Mouse (Mus musculus) ES-Bruce4 (cell line): Measurements from ENCODE around the gene Gm11627. TPM values are rescaled to one million over a fixed set of nuclear protein-coding genes. Genes with fewer than 3 reads are reported as not detected.

Experiments
- H3K27ac ChIP-seq: 2 replicates; pipeline ENCODE4 v1.5.1; 2012; ENCODE audit warnings: low read length, inconsistent platforms; ENCODE audit not compliant: insufficient read depth
- H3K27me3 ChIP-seq: 2 replicates; pipeline ENCODE4 v1.6.1; 2012; ENCODE audit warnings: mild to moderate bottlenecking, low read length, inconsistent platforms; ENCODE audit not compliant: control insufficient read depth, poor library complexity, insufficient read depth, severe bottlenecking
- H3K36me3 ChIP-seq: 2 replicates; pipeline ENCODE4 v1.6.1; 2012; ENCODE audit warnings: inconsistent platforms, mild to moderate bottlenecking, low read length, moderate library complexity; ENCODE audit not compliant: control insufficient read depth, poor library complexity, insufficient read depth, severe bottlenecking
- H3K4me1 ChIP-seq: one replicate; pipeline ENCODE4 v1.8.1; 2011; ENCODE audit warnings: low read length; ENCODE audit not compliant: control insufficient read depth, insufficient read depth
- H3K4me3 ChIP-seq: 2 replicates; pipeline ENCODE4 v1.5.1; 2011; ENCODE audit warnings: low read depth, mild to moderate bottlenecking, low read length
- H3K9ac ChIP-seq: 2 replicates; pipeline ENCODE4 v1.6.1; 2012; ENCODE audit warnings: low read depth, mild to moderate bottlenecking, inconsistent platforms; ENCODE audit not compliant: poor library complexity, severe bottlenecking
- H3K9me3 ChIP-seq: replicated peaks from 2 replicates; pipeline ENCODE4 v1.6.1; 2012; ENCODE audit warnings: mild to moderate bottlenecking, low read length, inconsistent platforms; ENCODE audit not compliant: control insufficient read depth, poor library complexity, insufficient read depth, severe bottlenecking
- CTCF ChIP-seq: IDR thresholded peaks from one replicate; pipeline ENCODE4 v1.8.1; 2011; ENCODE audit warnings: low read depth, low read length
- EP300 ChIP-seq: IDR thresholded peaks from 2 replicates; pipeline ENCODE4 v1.6.1; 2011; ENCODE audit warnings: low read depth, low read length; ENCODE audit not compliant: insufficient read depth
- POLR2A ChIP-seq: IDR thresholded peaks from one replicate; pipeline ENCODE4 v1.8.1; 2011; ENCODE audit warnings: low read length; ENCODE audit not compliant: insufficient read depth
- polyA plus RNA-seq: library from polyadenylated mRNA; stranded (reverse); fragments of >200 nt; gene quantifications from 2 replicates; pipeline ENCODE4 v1.2.4, GENCODE M21; 2011; ENCODE audit warnings: low read depth; ENCODE audit not compliant: missing spikeins, insufficient read depth, insufficient read length

Gene Gm11627
- polyA plus RNA-seq = 3.8 and 5.3 TPM in 2 replicates

- no peaks in the 10 kb centered on the region for H3K36me3 ChIP-seq
- H3K9me3 ChIP-seq = no peaks in the 10 kb centered on the region
- H3K4me1 ChIP-seq = peaks cover 14% of the 10 kb centered on the region
- peak within 1 kb of the TSS; percentile 67 for H3K9ac ChIP-seq
- H3K27me3 ChIP-seq = no peaks in the 10 kb centered on the region
- peak within 1 kb of the TSS; percentile 86 for H3K27ac ChIP-seq
- TF ChIP-seq CTCF = no peak
- TF ChIP-seq EP300 = peak; percentile 49; the same call in 1 of the 2 replicates
- H3K4me3 ChIP-seq = peak within 1 kb of the TSS; percentile 56
These were observed at the start of gene Gm11627 for GRCm38 (mm10) chr11:102579165-102580033. TSS of gene Gm11627 (minus strand) at chr11:102579461.

- no peak for TF ChIP-seq POLR2A
- no peak for TF ChIP-seq CTCF
- Histone ChIP-seq H3K36me3 (no peaks in the 10 kb centered on the region), H3K4me1 (peaks cover 9% of the 10 kb centered on the region), H3K9ac (no peak overlapping the region), H3K9me3 (no peaks in the 10 kb centered on the region), H3K27me3 (no peaks in the 10 kb centered on the region), H3K4me3 (no peak overlapping the region), H3K27ac (no peak overlapping the region)
These were observed 49.3 kb upstream of the Gm11627 start for GRCm38 (mm10) chr11:102628529-102628928.

DNA sequence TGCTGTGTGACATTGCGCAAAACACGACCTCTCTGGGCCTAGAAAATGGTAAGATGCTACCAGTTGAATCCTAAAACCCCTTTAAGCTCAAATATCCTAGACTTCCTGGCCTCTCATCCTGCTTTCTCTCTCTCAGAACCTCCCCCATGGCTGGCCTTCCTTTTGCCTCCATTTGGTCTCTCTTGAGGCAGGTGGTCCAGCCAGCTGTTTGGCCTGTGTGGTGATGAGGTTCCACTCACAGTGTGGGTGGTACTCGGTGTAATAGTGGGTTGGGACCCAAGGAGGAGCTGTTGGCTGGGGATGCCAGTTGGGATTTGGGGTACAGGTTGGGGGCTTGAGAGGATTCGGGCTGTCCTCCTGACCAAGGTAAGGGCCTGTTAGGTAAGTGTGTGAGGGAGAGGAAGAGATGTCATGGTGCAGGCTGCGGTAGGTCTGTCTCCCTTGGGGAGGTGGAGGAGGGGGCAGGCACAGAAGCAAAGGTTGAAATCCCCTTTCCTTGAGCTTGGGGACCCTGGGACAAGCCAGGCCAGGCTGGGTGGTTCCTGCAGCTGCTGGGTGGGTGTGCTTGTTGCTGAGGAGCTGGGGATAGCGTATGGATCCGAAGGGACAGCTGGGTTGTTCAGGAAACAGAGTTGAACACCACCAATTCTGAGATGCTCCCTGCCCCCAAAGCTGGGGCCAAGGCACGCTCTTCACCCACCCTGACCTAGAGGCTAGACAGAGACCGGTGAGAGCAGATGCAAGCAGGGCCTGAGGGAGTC lies 48.1 kb upstream of the Gm11627 start:
- TF ChIP-seq POLR2A (no peak), CTCF (no peak), EP300 (no peak)
- Histone ChIP-seq H3K27me3 (no peaks in the 10 kb centered on the region), H3K36me3 (no peaks in the 10 kb centered on the region), H3K4me3 (no peak overlapping the region), H3K9ac (no peak overlapping the region), H3K4me1 (peaks cover 7% of the 10 kb centered on the region), H3K27ac (no peak overlapping the region), H3K9me3 (no peaks in the 10 kb centered on the region)

DNA sequence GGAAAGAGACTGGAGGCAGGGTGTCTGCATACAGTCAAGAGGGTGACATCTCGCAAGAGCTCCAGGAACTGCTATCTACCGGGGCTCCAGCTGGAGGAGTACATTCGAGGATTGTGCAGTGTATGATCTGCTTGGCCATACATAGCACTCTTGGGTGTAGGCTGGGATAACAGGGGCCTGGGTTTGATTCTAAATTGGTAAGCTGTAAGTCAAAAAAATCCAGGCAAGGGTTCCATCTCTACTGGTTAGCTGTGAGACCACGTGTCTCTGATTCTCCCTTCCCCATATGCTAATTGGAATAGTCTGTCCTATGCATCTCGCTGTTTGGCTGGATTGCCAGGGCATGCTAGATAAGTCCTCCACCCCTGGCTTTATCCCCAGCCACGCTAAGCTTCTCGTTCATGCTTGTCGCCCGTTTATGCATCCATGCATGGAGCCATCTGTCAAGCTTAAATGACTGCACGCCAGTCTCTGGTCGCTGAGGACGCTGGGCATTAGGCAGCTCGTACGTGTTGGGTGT lies 45.7 kb upstream of the Gm11627 start:
- Histone ChIP-seq H3K9me3 (no peaks in the 10 kb centered on the region), H3K4me3 (no peak overlapping the region), H3K36me3 (no peaks in the 10 kb centered on the region), H3K9ac (no peak overlapping the region), H3K27ac (no peak overlapping the region), H3K27me3 (no peaks in the 10 kb centered on the region), H3K4me1 (peaks cover 1% of the 10 kb centered on the region)
- TF ChIP-seq POLR2A (no peak), EP300 (no peak), CTCF (no peak)

DNA sequence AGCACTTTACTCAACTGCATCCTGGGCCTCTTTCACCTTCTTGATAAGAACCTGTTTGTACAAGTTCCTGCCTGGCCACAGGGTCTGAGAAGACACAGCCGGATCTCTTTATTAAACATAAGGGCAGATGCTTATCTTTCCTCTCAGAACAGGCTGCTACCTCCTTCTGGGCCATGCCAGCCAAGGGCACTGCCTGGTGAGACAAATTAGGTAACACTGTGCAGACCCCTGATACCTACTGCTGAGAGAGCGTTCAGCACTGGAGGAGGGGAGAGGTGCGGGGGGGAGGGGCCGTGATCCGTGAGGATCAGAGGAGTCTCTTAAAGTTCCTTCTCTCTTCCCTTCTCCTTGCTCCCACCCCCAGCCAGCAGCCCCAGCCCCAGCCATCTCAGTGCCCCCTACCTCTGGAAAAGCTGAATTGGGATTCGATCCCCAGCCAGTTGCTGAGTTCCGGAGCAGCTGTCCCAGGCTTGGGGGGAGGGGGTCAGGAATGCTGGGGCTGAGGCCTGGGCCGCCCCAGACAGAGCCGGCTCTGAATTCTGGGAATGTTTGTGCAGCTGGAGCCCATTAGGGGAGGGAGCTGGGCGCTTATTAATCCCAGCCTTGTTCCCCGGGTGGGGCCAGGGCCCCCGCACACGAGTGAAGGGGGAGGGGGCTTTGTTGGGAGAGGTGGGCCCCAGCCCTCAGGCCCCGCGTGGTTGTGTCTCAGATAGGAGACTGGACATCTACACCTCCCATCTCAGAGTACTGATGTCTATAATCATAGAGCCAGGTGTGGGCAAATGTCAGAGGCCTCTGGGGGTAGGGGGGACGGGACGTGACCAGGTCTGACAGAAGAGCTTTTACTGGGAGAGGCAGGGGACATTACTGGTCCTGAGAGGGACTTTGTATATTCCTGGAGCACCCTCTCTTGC lies 44.9 kb upstream of the Gm11627 start:
- H3K9me3 ChIP-seq = no peaks in the 10 kb centered on the region
- H3K4me1 ChIP-seq = peaks cover 1% of the 10 kb centered on the region
- H3K36me3 ChIP-seq = no peaks in the 10 kb centered on the region
- no peak for TF ChIP-seq POLR2A
- peak; percentile 53 for TF ChIP-seq EP300
- H3K27ac ChIP-seq = no peak overlapping the region; the same call in 1 of the 2 replicates
- no peaks in the 10 kb centered on the region for H3K27me3 ChIP-seq
- peak overlapping the region; percentile 51 for H3K9ac ChIP-seq
- no peak overlapping the region; the same call in 1 of the 2 replicates for H3K4me3 ChIP-seq
